Mouse (Mus musculus) heart, embryonic 14.5 days (tissue): Measurements from ENCODE around the gene Bmpr1a. TPM values are rescaled to one million over a fixed set of nuclear protein-coding genes. Genes with fewer than 3 reads are reported as not detected.
"Not testable (repeated sequence)": the region's sequence is repeated elsewhere in the genome, so short reads cannot be mapped to it uniquely, and the experiment has no call there.

Experiments
- ATAC-seq: fragments of 200-750 bp; cut with Nextera tagmentation; 2 replicates; pipeline ENCODE4 v1.8.0; 2017; ENCODE audit warnings: low read depth, moderate TSS enrichment; ENCODE audit not compliant: insufficient number of reproducible peaks, insufficient read depth, low FRiP score
- H3K27ac ChIP-seq, 2 experiments: fragments of 200-500 bp in 1 of 2; fragments of 300-500 bp in 1 of 2; sonication (generic) in 1 of 2; replicated peaks in 1 of 2; 2 replicates each; pipeline ENCODE4 v1.5.1; 2012 to 2014; ENCODE audit warnings: low read depth in 2 of 2, low read length in 2 of 2, control low read depth in 1 of 2, mild to moderate bottlenecking in 1 of 2, mixed read lengths in 1 of 2; ENCODE audit not compliant: control insufficient read depth in 1 of 2, insufficient read depth in 1 of 2
- H3K27me3 ChIP-seq: fragments of 300-500 bp; sonication (generic); 2 replicates; pipeline ENCODE4 v1.6.1; 2014; ENCODE audit warnings: mild to moderate bottlenecking, low read length, control low read depth; ENCODE audit not compliant: control insufficient read depth, insufficient read depth
- H3K36me3 ChIP-seq: fragments of 300-500 bp; sonication (generic); 2 replicates; pipeline ENCODE4 v1.6.1; 2014; ENCODE audit warnings: mild to moderate bottlenecking, control low read depth, low read length, mixed read lengths; ENCODE audit not compliant: control insufficient read depth, insufficient read depth
- H3K4me1 ChIP-seq, 2 experiments: fragments of 200-500 bp in 1 of 2; fragments of 300-500 bp in 1 of 2; sonication (generic) in 1 of 2; 2 replicates each; pipeline ENCODE4 v1.6.1; 2012 to 2014; ENCODE audit warnings: low read length in 2 of 2, control low read depth in 1 of 2, mixed read lengths in 1 of 2; ENCODE audit not compliant: control insufficient read depth in 2 of 2, insufficient read depth in 2 of 2
- H3K4me2 ChIP-seq: fragments of 300-500 bp; sonication (generic); 2 replicates; pipeline ENCODE4 v1.6.1; 2014; ENCODE audit warnings: mild to moderate bottlenecking, low read length
- H3K4me3 ChIP-seq, 2 experiments: fragments of 200-500 bp in 1 of 2; fragments of 300-500 bp in 1 of 2; sonication (generic) in 1 of 2; 2 replicates each; pipeline ENCODE4 v1.5.1; 2012 to 2014; ENCODE audit warnings: low read length in 2 of 2, mild to moderate bottlenecking in 2 of 2, control low read depth in 1 of 2, low read depth in 1 of 2, moderate library complexity in 1 of 2; ENCODE audit not compliant: control insufficient read depth in 1 of 2, insufficient read depth in 1 of 2
- H3K9ac ChIP-seq: fragments of 300-500 bp; sonication (generic); 2 replicates; pipeline ENCODE4 v1.6.1; 2014; ENCODE audit warnings: mild to moderate bottlenecking, low read length
- H3K9me3 ChIP-seq: fragments of 300-500 bp; sonication (generic); 2 replicates; pipeline ENCODE4 v1.6.1; 2016; ENCODE audit warnings: low read length, control low read depth; ENCODE audit not compliant: control insufficient read depth
- whole genome bisulfite sequencing: fragments of 180-500 bp; shearing (Covaris S2); extraction: QIAGEN DNeasy Blood & Tissue Kit; methylation state at CpG from one replicate; pipeline ENCODE4 v1.1.7; 2014; 5-methylcytosine and 5-hydroxymethylcytosine counted together
- polyA plus RNA-seq: library from polyadenylated mRNA; unstranded; fragments of >200 nt; fragmentation: Nextera tagmentation; extraction: Ambion mirVana; gene quantifications from 2 replicates; pipeline ENCODE4 v1.2.1, GENCODE M21; 2014

The Bmpr1a gene
- polyA plus RNA-seq, 1 experiment from 2014 or later, result 49.0 TPM

DNA sequence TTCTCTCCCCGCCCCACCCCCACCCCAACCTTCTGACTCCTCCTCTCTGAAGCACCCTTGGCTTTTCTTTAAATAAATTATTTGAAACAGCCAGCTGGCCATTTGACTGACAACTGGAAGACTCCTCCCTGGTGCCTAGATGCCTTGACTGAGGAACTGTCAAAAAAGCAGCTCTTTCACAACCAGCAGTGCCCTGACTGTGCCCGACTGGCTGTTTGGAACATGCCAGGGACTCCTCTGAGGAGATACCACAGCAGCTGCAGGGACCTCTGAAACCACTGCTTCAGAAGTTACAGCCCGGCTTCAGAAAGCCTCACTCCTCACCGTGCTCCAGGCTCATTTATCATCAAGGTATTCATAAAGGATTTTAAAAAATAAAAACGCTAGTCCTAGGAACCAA lies 58.8 kb downstream of the Bmpr1a start:
- ATAC-seq, result no peak
- no peak overlapping the region for H3K4me3 ChIP-seq
- H3K4me2 ChIP-seq, result no peak overlapping the region
- peaks cover 5 to 20% of the 10 kb centered on the region in 2 experiments for H3K4me1 ChIP-seq
- H3K27me3 ChIP-seq, result no peaks in the 10 kb centered on the region
- no peak overlapping the region for H3K9ac ChIP-seq
- WGBS, result 70% methylated on average over 5 of the region's 5 CpGs
- peaks cover 60% of the 10 kb centered on the region for H3K36me3 ChIP-seq
- no peak overlapping the region for H3K27ac ChIP-seq
- no peaks in the 10 kb centered on the region for H3K9me3 ChIP-seq

- H3K27ac ChIP-seq, result no peak overlapping the region
- H3K36me3 ChIP-seq, result peaks cover 65% of the 10 kb centered on the region
Measured at GRCm38 (mm10) chr14:34442531-34442930, 60.6 kb downstream of the Bmpr1a start.

GRCm38 (mm10) chr14:34440526-34441066 lies 62.5 kb downstream of the Bmpr1a start:
- no peak overlapping the region for H3K4me3 ChIP-seq
- 0 out of 2 replicates have a peak, but pooled peaks have one; percentile 50 for ATAC-seq
- peaks cover 65% of the 10 kb centered on the region for H3K36me3 ChIP-seq
- H3K9me3 ChIP-seq, result no peaks in the 10 kb centered on the region
- peaks cover 5 to 20% of the 10 kb centered on the region in 2 experiments for H3K4me1 ChIP-seq
- H3K27ac ChIP-seq, result peak overlapping the region; percentile 24 to 70; a peak in 3 of 4 replicates
- no peak overlapping the region for H3K4me2 ChIP-seq
- H3K9ac ChIP-seq, result no peak overlapping the region
- no peaks in the 10 kb centered on the region for H3K27me3 ChIP-seq
- WGBS, result 51% methylated on average over 3 of the region's 3 CpGs

More at GRCm38 (mm10) chr14:34442531-34442930, 60.6 kb downstream of the Bmpr1a start:
- no peaks in the 10 kb centered on the region for H3K27me3 ChIP-seq
- ATAC-seq, result no peak
- H3K9ac ChIP-seq, result no peak overlapping the region
- H3K4me2 ChIP-seq, result no peak overlapping the region
- H3K9me3 ChIP-seq, result no peaks in the 10 kb centered on the region
- peaks cover 5 to 20% of the 10 kb centered on the region in 2 experiments for H3K4me1 ChIP-seq
- no peak overlapping the region for H3K4me3 ChIP-seq
- WGBS, result 66% methylated on average over 4 of the region's 4 CpGs

DNA sequence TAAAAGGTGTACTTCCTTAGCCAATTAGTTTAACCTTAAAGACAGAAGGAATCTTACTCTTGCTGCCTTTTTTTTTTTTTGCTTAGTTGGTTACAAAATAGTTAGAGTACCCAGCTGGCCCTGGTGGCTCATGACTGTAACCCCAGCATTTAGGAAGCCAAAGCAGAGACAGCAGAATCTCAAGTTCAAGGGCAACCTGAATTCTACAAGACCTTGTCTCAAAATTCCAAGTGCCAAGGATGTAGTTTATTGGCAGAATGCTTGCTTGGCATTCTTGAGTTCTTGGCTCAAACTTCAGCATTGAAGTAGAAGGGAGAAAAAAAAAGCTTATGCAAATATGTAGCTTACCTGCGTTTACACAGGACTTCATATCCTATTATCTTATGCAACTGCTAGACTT lies 74.1 kb downstream of the Bmpr1a start:
- peaks cover 85% of the 10 kb centered on the region for H3K36me3 ChIP-seq

GRCm38 (mm10) chr14:34428274-34428673 lies 74.9 kb downstream of the Bmpr1a start:
- WGBS, result 95% methylated on average over 3 of the region's 3 CpGs

More for the DNA sequence above, 74.1 kb downstream of the Bmpr1a start:
- no peak for ATAC-seq
- WGBS, result 91% methylated on average over 1 of the region's 1 CpGs
- H3K27ac ChIP-seq, result no peak overlapping the region
- H3K4me3 ChIP-seq, result no peak overlapping the region
- H3K4me2 ChIP-seq, result no peak overlapping the region
- H3K9me3 ChIP-seq, result no peaks in the 10 kb centered on the region
- H3K4me1 ChIP-seq, result no peaks in the 10 kb centered on the region
- no peaks in the 10 kb centered on the region for H3K27me3 ChIP-seq
- no peak overlapping the region for H3K9ac ChIP-seq

DNA sequence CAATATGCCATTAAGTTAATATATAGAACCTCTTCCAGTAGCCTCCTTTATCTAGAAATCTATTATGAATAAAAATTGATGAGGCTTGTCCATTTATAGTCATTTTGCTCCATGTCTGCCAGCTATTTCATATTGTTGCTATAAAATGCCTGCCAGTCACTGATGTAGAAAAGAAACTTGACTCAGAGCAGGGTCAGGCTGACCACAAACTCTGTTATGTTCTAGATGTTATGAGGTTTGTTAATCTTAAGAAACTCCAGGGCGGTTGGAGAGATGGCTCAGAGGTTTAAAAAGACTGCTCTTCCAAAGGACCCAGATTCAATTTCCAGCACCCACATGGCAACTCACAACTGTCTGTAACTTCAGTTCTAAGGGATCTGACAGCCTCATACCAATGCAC lies 82.1 kb downstream of the Bmpr1a start:
- 100% methylated on average over 1 of the region's 1 CpGs for WGBS
- no peak overlapping the region for H3K9ac ChIP-seq
- no peak overlapping the region for H3K27ac ChIP-seq
- no peaks in the 10 kb centered on the region for H3K4me1 ChIP-seq
- no peak for ATAC-seq
- H3K9me3 ChIP-seq, result no peaks in the 10 kb centered on the region
- peaks cover 93% of the 10 kb centered on the region for H3K36me3 ChIP-seq
- H3K4me3 ChIP-seq, result no peak overlapping the region
- H3K4me2 ChIP-seq, result no peak overlapping the region
- H3K27me3 ChIP-seq, result no peaks in the 10 kb centered on the region

More at GRCm38 (mm10) chr14:34428274-34428673, 74.9 kb downstream of the Bmpr1a start:
- no peak for ATAC-seq
- no peaks in the 10 kb centered on the region for H3K27me3 ChIP-seq
- H3K27ac ChIP-seq, result no peak overlapping the region
- no peaks in the 10 kb centered on the region for H3K4me1 ChIP-seq
- H3K36me3 ChIP-seq, result peaks cover 90% of the 10 kb centered on the region
- H3K4me2 ChIP-seq, result no peak overlapping the region
- H3K4me3 ChIP-seq, result no peak overlapping the region
- no peaks in the 10 kb centered on the region for H3K9me3 ChIP-seq
- H3K9ac ChIP-seq, result no peak overlapping the region

- Histone ChIP-seq H3K4me3 (no peak overlapping the region), H3K9ac (no peak overlapping the region), H3K4me1 (no peaks in the 10 kb centered on the region), H3K36me3 (peaks cover 92% of the 10 kb centered on the region), H3K9me3 (no peaks in the 10 kb centered on the region), H3K4me2 (no peak overlapping the region), H3K27me3 (no peaks in the 10 kb centered on the region), H3K27ac (no peak overlapping the region)
- WGBS, result 74% methylated on average over 5 of the region's 5 CpGs
- no peak for ATAC-seq
Measured at GRCm38 (mm10) chr14:34417501-34417900, 85.6 kb downstream of the Bmpr1a start.

DNA sequence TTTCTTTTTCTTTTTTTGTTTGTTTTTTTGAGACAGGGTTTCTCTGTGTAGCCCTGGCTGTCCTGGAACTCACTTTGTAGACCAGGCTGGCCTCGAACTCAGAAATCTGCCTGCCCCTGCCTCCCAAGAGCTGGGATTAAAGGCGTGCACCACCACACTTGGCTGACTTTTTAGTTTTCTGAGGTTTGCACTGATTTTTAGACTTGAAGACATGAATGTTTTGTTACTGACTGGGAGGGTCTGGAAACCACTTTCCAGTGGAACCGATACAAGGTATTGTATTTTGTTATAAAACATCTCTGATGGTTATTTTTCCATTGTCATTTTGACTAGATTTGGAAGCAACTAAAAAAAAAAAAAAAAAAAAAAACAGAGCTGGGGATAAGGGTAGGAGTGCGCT lies 86.2 kb downstream of the Bmpr1a start:
- peaks cover 90% of the 10 kb centered on the region for H3K36me3 ChIP-seq
- H3K9me3 ChIP-seq, H3K27ac ChIP-seq, H3K4me2 ChIP-seq, H3K4me1 ChIP-seq, H3K4me3 ChIP-seq, ATAC-seq, H3K9ac ChIP-seq, H3K27me3 ChIP-seq: not testable (repeated sequence)
- 89% methylated on average over 4 of the region's 4 CpGs for WGBS
